Mouse (Mus musculus): Measurements from ENCODE around the gene Hint3. TPM values are rescaled to one million over a fixed set of nuclear protein-coding genes. Genes with fewer than 3 reads are reported as not detected.

The Hint3 gene
- polyA plus RNA-seq, 1 experiment from 2014 or later = 20.3 TPM

DNA sequence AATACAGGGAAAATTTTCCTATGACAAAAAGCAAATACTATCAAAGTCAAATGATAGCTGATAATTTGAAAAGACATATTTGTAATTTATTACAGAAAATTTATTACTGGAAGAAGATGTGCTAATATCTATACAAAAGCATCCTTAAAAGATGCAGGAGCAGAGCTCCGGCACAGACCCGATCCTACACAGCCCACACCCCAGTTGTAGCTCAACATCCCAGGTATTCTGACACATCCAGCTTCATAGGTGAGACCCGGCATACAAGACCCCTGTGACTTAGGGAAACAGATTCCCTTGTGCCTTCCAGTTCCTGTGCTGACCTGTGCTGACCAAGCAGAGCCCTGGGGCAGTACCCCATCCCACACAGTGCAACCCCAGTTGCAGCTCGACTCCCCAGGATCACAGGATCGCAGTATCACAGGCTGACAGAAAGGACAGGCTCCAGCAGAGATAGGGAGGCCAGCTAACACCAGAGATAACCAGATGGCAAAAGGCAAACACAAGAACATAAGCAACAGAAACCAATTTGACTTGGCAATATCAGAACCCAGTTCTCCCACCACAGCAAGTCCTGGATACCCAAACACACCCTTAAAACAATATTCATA, 51.7 kb downstream of the Hint3 start:
- WGBS = 90% methylated on average over 5 of the region's 5 CpGs
- Histone ChIP-seq H3K4me2 (replicated peaks) (no peak overlapping the region), H3K9ac (no peak overlapping the region), H3K27ac (no peak overlapping the region), H3K36me3 (peaks cover 30% of the 10 kb centered on the region), H3K9me3 (no peaks in the 10 kb centered on the region), H3K4me3 (no peak overlapping the region), H3K4me1 (no peaks in the 10 kb centered on the region), H3K27me3 (no peaks in the 10 kb centered on the region)
- ATAC-seq (ENCODE audit: low FRiP score, low read depth) = no peak

DNA sequence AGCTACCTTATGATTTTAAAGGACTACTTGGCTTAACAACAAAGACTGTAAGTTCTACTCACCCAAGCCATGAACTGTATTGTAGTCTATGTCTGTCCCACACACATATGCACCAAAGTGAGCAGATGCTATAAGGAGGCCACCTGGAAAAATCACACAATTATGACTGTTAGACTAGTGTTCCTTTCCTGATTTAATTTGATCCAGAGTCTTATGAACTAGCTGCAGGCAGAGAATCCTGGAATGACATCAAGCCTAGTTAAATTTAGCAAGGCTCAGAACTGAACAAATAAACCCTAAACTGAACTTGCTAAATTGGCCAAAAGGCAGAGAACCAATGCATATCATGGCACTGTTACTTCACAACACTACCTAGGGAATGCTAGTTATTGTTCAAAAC, 63.1 kb downstream of the Hint3 start:
- H3K9ac ChIP-seq = no peak overlapping the region
- H3K9me3 ChIP-seq = no peaks in the 10 kb centered on the region
- no peak overlapping the region for H3K4me2 ChIP-seq (replicated peaks)
- H3K27me3 ChIP-seq = no peaks in the 10 kb centered on the region
- no peak overlapping the region for H3K27ac ChIP-seq
- no peaks in the 10 kb centered on the region for H3K4me1 ChIP-seq
- ATAC-seq (ENCODE audit: low FRiP score, low read depth) = no peak
- H3K36me3 ChIP-seq = peaks cover 41% of the 10 kb centered on the region
- no peak overlapping the region for H3K4me3 ChIP-seq

DNA sequence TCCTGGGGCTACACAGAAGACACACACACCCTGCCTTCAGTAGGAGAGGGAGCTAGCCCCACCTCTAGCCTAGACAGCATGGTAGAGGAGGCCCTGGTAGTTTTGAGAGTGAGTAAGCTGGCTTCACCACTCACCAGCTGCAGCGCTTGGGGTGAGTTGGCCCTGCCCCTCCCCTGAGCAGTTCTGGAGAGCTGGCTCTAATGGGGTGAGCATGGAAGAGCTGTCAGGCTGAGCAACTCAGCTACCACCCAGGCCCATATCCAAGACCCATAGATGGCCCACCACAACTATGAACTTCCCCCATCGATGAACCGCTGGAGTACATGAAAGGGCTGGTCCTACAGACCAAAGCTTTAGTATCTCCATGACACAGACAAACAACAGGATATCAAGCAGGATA, 64.8 kb downstream of the Hint3 start:
- Histone ChIP-seq H3K27me3 (no peaks in the 10 kb centered on the region), H3K4me3 (no peak overlapping the region), H3K36me3 (peaks cover 56% of the 10 kb centered on the region), H3K4me1 (no peaks in the 10 kb centered on the region), H3K27ac (no peak overlapping the region), H3K9me3 (no peaks in the 10 kb centered on the region), H3K9ac (no peak overlapping the region), H3K4me2 (replicated peaks) (no peak overlapping the region)
- ATAC-seq (ENCODE audit: low FRiP score, low read depth) = no peak
- 88% methylated on average over 3 of the region's 3 CpGs for WGBS

Other genes with a start within 250 kb of the Hint3 start
- gene Trmt11, start 28.9 kb downstream of the Hint3 start, polyA plus RNA-seq (2015; fragmentation: Nextera tagmentation; extraction: Ambion mirVana) = 32.4 and 34.6 TPM in 2 replicates
- gene Ncoa7, start 173.7 kb upstream of the Hint3 start, polyA plus RNA-seq (2015; fragmentation: Nextera tagmentation; extraction: Ambion mirVana) = 8.3 and 10.3 TPM in 2 replicates
- gene Hey2, start 213.2 kb upstream of the Hint3 start, polyA plus RNA-seq (2015; fragmentation: Nextera tagmentation; extraction: Ambion mirVana) = 2.6 and 3.3 TPM in 2 replicates